Mouse (Mus musculus) intestine, embryonic 14.5 days (tissue): ENCODE measurements around the gene Flt3l. TPM values are rescaled to one million over a fixed set of nuclear protein-coding genes. Genes with fewer than 3 reads are reported as not detected.

Experiments used
- ATAC-seq: fragments of 200-750 bp; cut with Nextera tagmentation; replicated peaks from 2 replicates; pipeline ENCODE4 v1.8.0; 2017; ENCODE audit warnings: low read depth, moderate number of reproducible peaks, moderate TSS enrichment, moderate library complexity; ENCODE audit not compliant: low FRiP score, low TSS enrichment
- DNase-seq: peaks from one replicate; pipeline ENCODE4 v3.0.0-alpha.2; 2018; ENCODE audit warnings: low spot score
- H3K27ac ChIP-seq: fragments of 300-500 bp; sonication (generic); 2 replicates; pipeline ENCODE4 v1.5.1; 2014; ENCODE audit warnings: low read depth, mild to moderate bottlenecking, control low read depth
- H3K27me3 ChIP-seq: fragments of 300-500 bp; sonication (generic); replicated peaks from 2 replicates; pipeline ENCODE4 v1.6.1; 2014; ENCODE audit warnings: low read length, control low read depth; ENCODE audit not compliant: control insufficient read depth, insufficient read depth
- H3K36me3 ChIP-seq: fragments of 300-500 bp; sonication (generic); 2 replicates; pipeline ENCODE4 v1.6.1; 2014; ENCODE audit warnings: low read length, control low read depth; ENCODE audit not compliant: control insufficient read depth, insufficient read depth
- H3K4me1 ChIP-seq: fragments of 300-500 bp; sonication (generic); replicated peaks from 2 replicates; pipeline ENCODE4 v1.6.1; 2014; ENCODE audit warnings: low read length, control low read depth, mixed read lengths; ENCODE audit not compliant: control insufficient read depth, insufficient read depth
- H3K4me2 ChIP-seq: fragments of 300-500 bp; sonication (generic); 2 replicates; pipeline ENCODE4 v1.6.1; 2014; ENCODE audit warnings: low read length
- H3K4me3 ChIP-seq: fragments of 300-500 bp; sonication (generic); 2 replicates; pipeline ENCODE4 v1.5.1; 2014; ENCODE audit warnings: low read depth, low read length, control low read depth, mixed read lengths
- H3K9ac ChIP-seq: fragments of 300-500 bp; sonication (generic); 2 replicates; pipeline ENCODE4 v1.6.1; 2014; ENCODE audit warnings: mild to moderate bottlenecking, low read length
- H3K9me3 ChIP-seq: fragments of 300-500 bp; sonication (generic); 2 replicates; pipeline ENCODE4 v1.6.1; 2016; ENCODE audit warnings: low read length, control low read depth; ENCODE audit not compliant: control insufficient read depth
- WGBS: fragments of 180-500 bp; shearing (Covaris S2); extraction: QIAGEN DNeasy Blood & Tissue Kit; methylation state at CpG from one replicate; pipeline ENCODE4 v1.1.7; 2014; 5-methylcytosine and 5-hydroxymethylcytosine counted together
- polyA plus RNA-seq: library from polyadenylated mRNA; unstranded; fragments of >200 nt; fragmentation: Nextera tagmentation; extraction: Ambion mirVana; gene quantifications from 2 replicates; pipeline ENCODE4 v1.2.1, GENCODE M21; 2014

Gene Flt3l
- polyA plus RNA-seq, 1 experiment from 2014 or later: 2.1 TPM

DNA sequence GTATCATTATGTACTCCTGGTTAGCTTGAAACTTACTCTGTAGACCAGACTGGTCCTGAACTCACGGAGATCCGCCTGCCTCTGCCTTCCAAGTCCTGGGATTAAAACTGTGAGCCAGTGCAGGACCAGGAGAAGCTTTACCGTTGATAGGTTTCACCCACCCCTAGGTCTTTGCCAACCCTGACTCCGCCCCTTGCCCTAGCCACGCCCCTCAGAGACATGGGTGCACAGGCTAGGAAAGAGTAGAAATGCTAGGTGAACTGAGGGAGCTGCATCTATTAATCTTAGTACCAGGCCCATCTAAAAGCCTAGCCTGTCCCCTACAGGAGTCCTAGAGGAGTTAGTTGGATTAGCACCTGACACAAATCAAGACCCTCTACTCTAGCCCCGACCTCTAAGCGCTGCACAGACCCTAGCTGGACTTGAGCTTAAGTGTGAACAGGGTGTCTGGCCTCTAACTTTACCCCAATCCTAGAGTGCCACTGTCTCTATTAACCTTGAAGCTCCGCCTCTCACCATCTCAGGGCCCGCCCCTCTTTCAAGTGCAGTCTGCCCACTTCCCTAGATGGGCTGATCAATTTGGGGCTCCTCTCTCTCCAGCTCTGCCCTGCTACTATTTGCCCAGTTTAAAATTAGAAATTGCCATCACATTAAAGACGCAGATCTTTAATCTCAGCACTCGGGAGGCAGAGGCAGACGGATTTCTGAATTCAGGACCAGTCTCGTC, 45.8 kb downstream of the Flt3l start:
- H3K9ac ChIP-seq: peak overlapping the region; percentile 79
- H3K9me3 ChIP-seq: no peaks in the 10 kb centered on the region
- peak overlapping the region; percentile 58 for H3K4me3 ChIP-seq
- H3K4me1 ChIP-seq: peaks cover 22% of the 10 kb centered on the region
- peaks cover 38% of the 10 kb centered on the region for H3K36me3 ChIP-seq
- H3K27me3 ChIP-seq: no peaks in the 10 kb centered on the region
- WGBS: 77% methylated on average over 13 of the region's 13 CpGs
- H3K27ac ChIP-seq: no peak overlapping the region
- DNase-seq (no peak), ATAC-seq (no peak)
- H3K4me2 ChIP-seq: peak overlapping the region; percentile 69

DNA sequence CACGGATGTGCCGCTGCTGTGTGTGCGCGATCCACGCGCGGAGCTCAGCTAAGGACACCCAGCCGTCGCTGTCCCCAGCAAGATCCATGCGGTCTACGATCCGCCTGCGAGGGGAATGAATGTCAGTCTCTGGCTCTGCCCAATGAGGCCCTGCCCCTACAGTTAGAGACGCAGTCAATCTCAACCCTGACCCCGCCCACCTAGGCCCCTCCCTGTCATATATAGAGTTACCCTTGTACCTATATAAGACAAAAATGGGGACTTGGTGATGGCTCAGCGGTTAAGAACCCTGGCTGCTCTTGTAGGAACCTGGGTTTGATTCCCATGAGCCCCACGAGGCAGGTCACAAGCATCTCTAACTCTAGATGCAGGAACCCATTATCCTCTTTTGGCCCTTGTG, 47.6 kb downstream of the Flt3l start:
- ATAC-seq (no peak), DNase-seq (no peak)
- 93% methylated on average over 17 of the region's 17 CpGs for WGBS
- Histone ChIP-seq H3K27ac (no peak overlapping the region), H3K9me3 (no peaks in the 10 kb centered on the region), H3K9ac (no peak overlapping the region), H3K4me2 (no peak overlapping the region), H3K27me3 (no peaks in the 10 kb centered on the region), H3K36me3 (peaks cover 54% of the 10 kb centered on the region), H3K4me1 (peaks cover 15% of the 10 kb centered on the region), H3K4me3 (no peak overlapping the region)

DNA sequence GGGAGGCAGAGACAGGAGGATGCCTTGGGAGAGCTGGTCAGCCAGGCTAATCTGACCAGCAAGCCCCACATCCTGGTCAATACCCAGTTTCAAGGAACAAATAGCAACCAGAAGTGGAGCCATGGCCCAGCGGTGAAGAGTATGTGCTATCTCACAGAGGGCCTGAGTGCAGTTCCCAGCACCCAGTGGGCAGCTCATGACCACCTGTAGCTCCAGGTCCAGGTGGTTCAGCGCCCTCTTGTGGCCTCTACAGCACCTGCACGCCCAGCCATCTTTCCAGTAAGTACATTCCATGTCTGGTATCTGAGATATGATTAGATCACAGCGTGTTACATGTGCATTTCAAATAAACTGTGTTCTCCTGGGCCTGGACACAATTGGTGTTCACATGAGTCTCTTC, 50.1 kb downstream of the Flt3l start:
- no peak overlapping the region for H3K27ac ChIP-seq
- no peak overlapping the region for H3K4me2 ChIP-seq
- peaks cover 5% of the 10 kb centered on the region; the same call in 1 of the 2 replicates for H3K4me1 ChIP-seq
- H3K36me3 ChIP-seq: peaks cover 69% of the 10 kb centered on the region
- no peak overlapping the region for H3K4me3 ChIP-seq
- no peak for DNase-seq
- no peak overlapping the region for H3K9ac ChIP-seq
- H3K27me3 ChIP-seq: no peaks in the 10 kb centered on the region
- ATAC-seq: no peak
- 80% methylated on average over 4 of the region's 4 CpGs for WGBS
- no peaks in the 10 kb centered on the region for H3K9me3 ChIP-seq

DNA sequence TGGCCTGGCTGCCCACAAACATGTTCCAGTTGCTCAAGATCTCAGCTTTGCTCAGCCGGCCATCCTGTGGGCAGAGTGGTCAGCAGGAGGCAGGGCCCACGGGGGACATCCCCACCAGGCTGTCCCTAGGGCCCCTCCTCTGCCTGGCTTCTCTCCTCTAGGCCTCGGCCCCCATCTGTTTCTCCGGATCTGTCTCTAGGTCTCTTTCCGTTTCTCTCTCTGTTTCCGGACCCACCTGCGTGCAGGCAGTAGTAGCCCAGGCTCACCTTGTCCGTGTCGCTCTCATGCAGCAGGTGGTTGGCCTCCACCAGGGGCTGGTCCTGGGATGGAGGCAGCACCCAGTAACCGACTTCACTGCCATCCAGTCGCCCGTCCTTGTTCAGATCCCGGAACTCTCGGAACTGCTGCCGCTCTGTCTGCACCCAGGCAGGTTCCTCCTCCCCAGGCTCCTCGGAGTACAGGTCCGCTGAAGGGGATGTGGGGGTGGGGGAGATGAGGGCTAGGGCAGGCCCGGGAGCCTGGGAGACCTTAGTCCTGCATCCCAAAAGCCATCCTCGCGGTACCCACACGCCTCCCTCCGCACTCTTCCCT, 52.8 kb downstream of the Flt3l start:
- no peak for ATAC-seq
- Histone ChIP-seq H3K4me3 (no peak overlapping the region), H3K9me3 (no peaks in the 10 kb centered on the region), H3K4me1 (no peaks in the 10 kb centered on the region), H3K4me2 (no peak overlapping the region), H3K36me3 (peaks cover 59% of the 10 kb centered on the region), H3K9ac (no peak overlapping the region), H3K27me3 (no peaks in the 10 kb centered on the region), H3K27ac (no peak overlapping the region)
- WGBS: 80% methylated on average over 22 of the region's 22 CpGs
- no peak for DNase-seq

DNA sequence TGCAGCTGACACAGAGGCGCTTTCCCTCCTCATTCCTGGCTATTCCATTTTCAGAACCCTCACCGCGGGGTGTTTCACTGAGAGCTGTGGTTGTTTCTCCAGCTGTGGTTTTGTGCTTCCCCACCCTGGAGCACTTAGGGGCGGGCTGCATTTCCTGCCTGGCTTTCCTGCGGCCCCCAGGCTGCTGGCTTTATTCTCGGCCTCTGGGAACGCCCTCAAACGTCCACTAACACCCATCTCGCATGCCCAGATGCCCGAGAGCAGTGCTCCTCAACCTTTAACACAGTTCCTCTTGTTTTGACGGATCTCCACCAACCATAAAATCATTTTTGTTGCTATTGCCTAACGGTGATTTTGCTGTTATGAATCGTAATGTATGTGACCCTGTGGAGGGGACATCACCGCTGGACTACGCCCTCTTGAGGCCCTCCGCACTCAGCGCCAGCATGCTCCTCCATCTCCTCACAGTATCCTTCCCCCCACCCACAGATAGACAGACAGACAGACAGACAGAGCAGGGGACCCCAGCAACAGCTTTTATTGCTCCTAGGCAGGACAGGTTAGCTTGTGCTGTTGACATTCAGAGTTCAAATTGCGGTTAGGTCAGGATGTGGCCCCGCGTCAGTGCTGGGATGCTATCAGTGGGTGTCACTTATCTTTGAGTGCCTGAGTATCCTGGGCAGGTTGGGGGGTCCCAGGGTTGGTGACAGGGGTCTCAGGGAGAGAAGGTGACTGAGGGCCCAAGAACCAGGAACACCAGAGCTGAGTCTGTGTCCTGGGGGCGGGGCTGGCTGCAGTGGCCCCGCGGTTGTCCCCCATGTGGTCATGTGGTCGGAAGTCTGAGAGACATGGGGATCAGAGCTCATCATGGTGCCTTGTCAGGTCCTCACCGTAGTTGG, 53.6 kb downstream of the Flt3l start:
- Histone ChIP-seq H3K4me1 (no peaks in the 10 kb centered on the region), H3K9ac (no peak overlapping the region), H3K9me3 (no peaks in the 10 kb centered on the region), H3K36me3 (peaks cover 54% of the 10 kb centered on the region), H3K4me2 (no peak overlapping the region), H3K27ac (no peak overlapping the region), H3K4me3 (no peak overlapping the region), H3K27me3 (no peaks in the 10 kb centered on the region)
- no peak for ATAC-seq
- no peak for DNase-seq
- WGBS: 60% methylated on average over 25 of the region's 25 CpGs

DNA sequence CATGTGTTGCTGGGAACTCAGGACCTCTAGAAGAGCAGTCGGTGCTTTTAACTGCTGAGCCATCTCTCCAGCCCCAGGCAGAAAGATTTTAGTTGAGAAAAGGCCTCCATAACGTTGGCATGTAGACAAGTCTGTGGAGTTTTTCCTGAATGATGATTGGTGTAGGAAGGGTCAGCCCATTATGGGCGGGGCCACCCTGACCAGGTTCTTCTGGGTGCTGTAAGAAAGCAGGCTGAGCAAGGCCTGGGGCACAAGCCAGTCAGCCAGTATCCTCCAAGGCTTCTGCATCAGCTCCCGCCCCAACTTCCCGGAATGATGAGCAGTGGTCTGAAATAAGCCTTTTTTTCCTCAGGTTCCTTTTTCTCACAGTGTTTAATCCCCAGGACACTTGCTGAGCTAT, 55.2 kb downstream of the Flt3l start:
- no peaks in the 10 kb centered on the region for H3K9me3 ChIP-seq
- no peaks in the 10 kb centered on the region for H3K4me1 ChIP-seq
- no peak for DNase-seq
- H3K36me3 ChIP-seq: peaks cover 54% of the 10 kb centered on the region
- WGBS: 63% methylated on average over 5 of the region's 5 CpGs
- no peak overlapping the region for H3K4me3 ChIP-seq
- no peak overlapping the region for H3K9ac ChIP-seq
- H3K27ac ChIP-seq: no peak overlapping the region
- ATAC-seq: no peak
- H3K27me3 ChIP-seq: no peaks in the 10 kb centered on the region
- H3K4me2 ChIP-seq: no peak overlapping the region

DNA sequence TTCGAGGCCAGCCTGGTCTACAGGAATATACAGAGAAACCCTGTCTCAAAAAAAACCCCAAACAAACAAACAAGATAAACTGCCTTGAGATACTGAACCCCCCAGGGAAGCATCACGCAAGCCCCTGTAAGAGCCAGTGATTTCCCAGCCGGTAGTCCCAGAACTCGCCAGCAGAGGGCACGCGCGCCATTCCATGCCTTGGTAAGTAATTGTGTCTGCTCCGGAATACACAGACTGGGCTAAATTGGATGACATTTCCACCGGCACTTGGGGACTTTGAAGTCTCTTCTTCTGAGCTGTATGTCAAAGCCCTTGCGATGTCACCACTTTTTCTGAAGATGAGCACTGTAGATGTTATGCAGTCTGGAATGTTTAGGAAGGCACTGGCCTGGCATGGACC, 56.4 kb downstream of the Flt3l start:
- Histone ChIP-seq H3K4me2 (no peak overlapping the region), H3K4me3 (no peak overlapping the region), H3K36me3 (peaks cover 57% of the 10 kb centered on the region), H3K27ac (no peak overlapping the region), H3K4me1 (no peaks in the 10 kb centered on the region), H3K9ac (no peak overlapping the region), H3K9me3 (no peaks in the 10 kb centered on the region), H3K27me3 (no peaks in the 10 kb centered on the region)
- peak; percentile 99 for DNase-seq
- peak; percentile 25; the same call in 1 of the 2 replicates for ATAC-seq
- 2% methylated on average over 10 of the region's 10 CpGs for WGBS
